Mouse (Mus musculus): ENCODE results near the gene Grik3.

The Grik3 gene

GRCm38 (mm10) chr4:125644581-125645568, 154.4 kb downstream of the Grik3 start:
- DNase-seq (ENCODE audit: low spot score): peak; percentile 69

GRCm38 (mm10) chr4:125651676-125652246, 161.3 kb downstream of the Grik3 start:
- no peak for DNase-seq (ENCODE audit: low spot score)

GRCm38 (mm10) chr4:125656031-125656430, 165.5 kb downstream of the Grik3 start:
- DNase-seq (ENCODE audit: low spot score): no peak

GRCm38 (mm10) chr4:125658376-125658775, 167.9 kb downstream of the Grik3 start:
- no peak for DNase-seq (ENCODE audit: low spot score)

GRCm38 (mm10) chr4:125661982-125662381, 171.5 kb downstream of the Grik3 start:
- DNase-seq (ENCODE audit: low spot score): no peak

GRCm38 (mm10) chr4:125663262-125663661, 172.8 kb downstream of the Grik3 start:
- DNase-seq (ENCODE audit: low spot score): no peak

- no peak for DNase-seq (ENCODE audit: low spot score)
Measured at GRCm38 (mm10) chr4:125665955-125666354, 175.5 kb downstream of the Grik3 start.

- no peak for DNase-seq (ENCODE audit: low spot score)
Measured at GRCm38 (mm10) chr4:125682007-125682406, 191.5 kb downstream of the Grik3 start.

GRCm38 (mm10) chr4:125687078-125687477, 196.6 kb downstream of the Grik3 start:
- no peak for DNase-seq (ENCODE audit: low spot score)

GRCm38 (mm10) chr4:125695431-125695830, 204.9 kb downstream of the Grik3 start:
- DNase-seq (ENCODE audit: low spot score): no peak

GRCm38 (mm10) chr4:125696182-125696939, 205.9 kb downstream of the Grik3 start:
- no peak for DNase-seq (ENCODE audit: low spot score)

GRCm38 (mm10) chr4:125697626-125698025, 207.1 kb downstream of the Grik3 start:
- DNase-seq (ENCODE audit: low spot score): no peak

- no peak for DNase-seq (ENCODE audit: low spot score)
Measured at GRCm38 (mm10) chr4:125699056-125699455, 208.6 kb downstream of the Grik3 start.

- no peak for DNase-seq (ENCODE audit: low spot score)
Measured at GRCm38 (mm10) chr4:125700331-125700730, 209.8 kb downstream of the Grik3 start.

GRCm38 (mm10) chr4:125702607-125703309, 212.3 kb downstream of the Grik3 start:
- peak; percentile 92 for DNase-seq (ENCODE audit: low spot score)

GRCm38 (mm10) chr4:125703310-125703690, 212.8 kb downstream of the Grik3 start:
- DNase-seq (ENCODE audit: low spot score): peak; percentile 38

GRCm38 (mm10) chr4:125705746-125706145, 215.2 kb downstream of the Grik3 start:
- DNase-seq (ENCODE audit: low spot score): no peak

GRCm38 (mm10) chr4:125709716-125710115, 219.2 kb downstream of the Grik3 start:
- no peak for DNase-seq (ENCODE audit: low spot score)

- DNase-seq (ENCODE audit: low spot score): no peak
Measured at GRCm38 (mm10) chr4:125717881-125718280, 227.4 kb downstream of the Grik3 start.

- DNase-seq (ENCODE audit: low spot score): no peak
Measured at GRCm38 (mm10) chr4:125718429-125719140, 228.1 kb downstream of the Grik3 start.

- DNase-seq (ENCODE audit: low spot score): no peak
Measured at GRCm38 (mm10) chr4:125726241-125726640, 235.7 kb downstream of the Grik3 start.

Measured in left cerebral cortex, adult 11 months (tissue).